Mouse (Mus musculus) T-helper 1 cell (primary cell): ENCODE measurements at regions not wholly inside any gene's neighbourhood (a gene's known extent, or its start where the extent isn't known, plus 50 kb on each side); places are given as distances from the start of the nearest gene placed in this dataset.

ENCODE experiments used
- in situ Hi-C: fragments of 300-600 bp; cut with MboI, MseI; formaldehyde crosslinking; loops from one replicate; pipeline ENCODE4 v1.15.1; 2025; ENCODE audit warnings: high pct_unique_total_duplicates

- in situ Hi-C loops = no loop called here
Measured at GRCm38 (mm10) chr9:85452196-85452857, 125.2 kb upstream of the Tent5a start.

GRCm38 (mm10) chr9:85451349-85451748 is 124.2 kb upstream of the Tent5a start:
- in situ Hi-C loops = no loop called here

- in situ Hi-C loops = no loop called here
Measured at GRCm38 (mm10) chr9:85450877-85451276, 123.7 kb upstream of the Tent5a start.

GRCm38 (mm10) chr9:85449493-85449892 is 122.3 kb upstream of the Tent5a start:
- in situ Hi-C loops = no loop called here

- in situ Hi-C loops = no loop called here
Measured at GRCm38 (mm10) chr9:85442761-85443505, 115.8 kb upstream of the Tent5a start.

GRCm38 (mm10) chr9:85439664-85440063 is 112.5 kb upstream of the Tent5a start:
- in situ Hi-C loops = no loop called here

- in situ Hi-C loops = no loop called here
Measured at GRCm38 (mm10) chr9:85432220-85432619, 105.1 kb upstream of the Tent5a start.

GRCm38 (mm10) chr9:85426809-85427208 is 99.7 kb upstream of the Tent5a start:
- in situ Hi-C loops = no loop called here

GRCm38 (mm10) chr9:85423908-85424307 is 96.8 kb upstream of the Tent5a start:
- in situ Hi-C loops = no loop called here

GRCm38 (mm10) chr9:85414391-85414790 is 87.2 kb upstream of the Tent5a start:
- in situ Hi-C loops = no loop called here

- in situ Hi-C loops = no loop called here
Measured at GRCm38 (mm10) chr9:85413813-85414212, 86.7 kb upstream of the Tent5a start.

- in situ Hi-C loops = no loop called here
Measured at GRCm38 (mm10) chr9:85410643-85411296, 83.6 kb upstream of the Tent5a start.

- in situ Hi-C loops = no loop called here
Measured at GRCm38 (mm10) chr9:85409974-85410506, 82.9 kb upstream of the Tent5a start.

- in situ Hi-C loops = no loop called here
Measured at GRCm38 (mm10) chr9:85408461-85408860, 81.3 kb upstream of the Tent5a start.

- in situ Hi-C loops = no loop called here
Measured at GRCm38 (mm10) chr9:85407592-85407991, 80.4 kb upstream of the Tent5a start.

GRCm38 (mm10) chr9:85401736-85402135 is 74.6 kb upstream of the Tent5a start:
- in situ Hi-C loops = no loop called here

- in situ Hi-C loops = no loop called here
Measured at GRCm38 (mm10) chr9:85400600-85401313, 73.6 kb upstream of the Tent5a start.

GRCm38 (mm10) chr9:85394975-85395374 is 67.8 kb upstream of the Tent5a start:
- in situ Hi-C loops = no loop called here

- in situ Hi-C loops = no loop called here
Measured at GRCm38 (mm10) chr9:85391283-85391682, 64.1 kb upstream of the Tent5a start.

GRCm38 (mm10) chr9:85388775-85389393 is 61.7 kb upstream of the Tent5a start:
- in situ Hi-C loops = no loop called here

GRCm38 (mm10) chr9:85382413-85382812 is 55.3 kb upstream of the Tent5a start:
- in situ Hi-C loops = no loop called here
